Mouse (Mus musculus) brain, adult 2 months (tissue): ENCODE data around the gene Rpl27.
"Not testable (repeated sequence)": the region's sequence is repeated elsewhere in the genome, so short reads cannot be mapped to it uniquely, and the experiment has no call there.

Experiments used
- DNase-seq: peaks from one replicate; pipeline ENCODE4 v3.0.0; 2011; ENCODE audit warnings: low read depth, low spot score

The Rpl27 gene

DNA sequence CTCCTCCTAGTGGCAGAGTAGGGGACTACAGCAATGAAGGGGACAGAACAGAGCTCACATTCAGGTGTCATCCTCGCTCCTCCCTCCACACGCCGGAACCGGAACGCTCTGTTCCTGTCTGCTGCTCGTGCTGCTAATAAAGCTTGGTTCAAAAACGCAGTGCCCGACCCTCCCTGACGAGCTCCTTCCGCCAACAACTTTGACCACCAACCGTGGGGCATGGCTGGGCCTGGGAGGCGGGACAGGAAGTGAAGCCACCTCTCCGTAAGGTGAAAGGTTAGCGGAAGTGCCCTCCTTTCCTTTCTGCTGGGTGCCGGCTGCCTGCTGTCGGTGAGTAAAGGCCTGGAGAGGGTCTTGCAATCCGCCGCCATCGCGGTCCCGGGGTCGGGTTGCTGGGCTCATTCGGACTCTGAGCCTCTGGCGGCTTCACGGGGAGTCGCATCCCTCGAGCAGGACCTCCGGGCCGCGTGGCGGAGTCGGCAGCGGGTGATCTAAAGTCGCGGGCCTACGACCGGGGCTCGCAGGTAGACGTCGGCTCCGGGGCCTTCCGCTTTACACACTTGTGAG, at the start of gene Rpl27:
Rpl27 (plus strand) TSS at position 172 of the 567 bp plus-strand sequence.
- DNase-seq: peak; percentile 100

DNA sequence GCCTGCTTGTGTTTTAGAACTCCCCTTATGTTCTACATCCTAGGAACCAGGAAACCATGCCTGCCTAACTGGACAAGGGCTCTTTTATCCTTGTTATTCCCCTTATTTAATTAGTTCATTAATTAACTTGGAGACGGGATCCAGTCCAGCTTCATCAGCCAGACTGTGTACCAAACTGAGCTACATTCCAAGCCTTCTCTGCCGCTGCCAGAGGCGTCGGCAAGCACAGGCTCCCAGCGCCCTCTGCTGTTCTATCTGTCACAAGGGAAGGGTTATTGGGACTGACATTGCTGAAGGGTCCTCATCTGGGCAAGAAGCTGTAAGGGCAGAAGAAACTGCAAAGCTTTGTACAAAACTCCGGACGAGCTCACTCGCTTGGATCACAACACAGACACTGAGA, 47.0 kb upstream of the Rpl27 start:
- peak; percentile 76 for DNase-seq

DNA sequence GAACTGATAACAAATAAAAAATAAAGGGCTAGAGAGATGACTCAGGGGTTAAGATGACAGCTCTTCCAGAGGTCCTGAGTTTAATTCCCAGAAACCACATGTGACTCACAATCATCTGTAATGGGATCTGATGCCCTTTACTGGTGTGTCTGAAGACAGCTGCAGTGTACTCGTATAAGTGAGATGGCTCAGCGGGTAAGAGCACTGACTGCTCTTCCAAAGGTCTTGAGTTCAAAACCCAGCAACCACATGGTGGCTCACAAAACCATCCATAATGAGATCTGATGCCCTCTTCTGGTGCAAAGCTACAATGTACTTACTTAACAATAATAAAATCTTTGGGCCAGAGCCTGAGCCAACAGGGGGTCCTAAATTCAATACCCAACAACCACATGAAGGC, 26.8 kb upstream of the Rpl27 start:
- no peak for DNase-seq

DNA sequence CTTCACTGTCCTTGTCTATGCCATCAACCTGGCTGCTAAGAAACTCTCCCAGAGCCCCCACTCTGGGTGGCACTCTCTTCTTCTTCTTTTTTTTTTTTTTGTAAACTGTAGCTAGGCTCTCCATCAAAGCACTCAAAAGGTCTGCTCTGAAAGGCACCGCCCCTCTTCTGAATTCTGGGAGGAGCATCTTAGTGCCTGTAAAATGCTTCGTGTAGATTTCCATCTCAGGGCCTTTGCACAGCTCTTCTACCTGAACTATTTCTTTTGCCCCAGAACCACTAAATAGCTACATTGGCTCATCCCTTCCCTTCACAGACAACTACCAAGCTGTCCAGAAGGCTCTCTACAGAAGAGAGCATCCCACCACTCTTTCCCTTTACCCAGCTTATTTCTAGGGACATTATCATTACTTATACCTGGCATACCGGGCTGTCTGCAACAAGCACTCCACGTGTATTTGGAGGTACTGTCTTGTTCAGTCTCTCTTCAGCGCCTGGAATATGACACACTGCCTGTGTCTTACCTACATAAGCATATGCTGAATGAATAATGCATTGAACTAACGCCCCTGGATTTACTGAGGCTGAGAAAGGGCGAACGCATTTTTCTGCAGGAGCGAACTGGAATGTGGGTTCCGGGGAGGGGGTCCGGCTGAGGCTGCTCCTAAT, 25.5 kb upstream of the Rpl27 start:
- DNase-seq: peak; percentile 37

DNA sequence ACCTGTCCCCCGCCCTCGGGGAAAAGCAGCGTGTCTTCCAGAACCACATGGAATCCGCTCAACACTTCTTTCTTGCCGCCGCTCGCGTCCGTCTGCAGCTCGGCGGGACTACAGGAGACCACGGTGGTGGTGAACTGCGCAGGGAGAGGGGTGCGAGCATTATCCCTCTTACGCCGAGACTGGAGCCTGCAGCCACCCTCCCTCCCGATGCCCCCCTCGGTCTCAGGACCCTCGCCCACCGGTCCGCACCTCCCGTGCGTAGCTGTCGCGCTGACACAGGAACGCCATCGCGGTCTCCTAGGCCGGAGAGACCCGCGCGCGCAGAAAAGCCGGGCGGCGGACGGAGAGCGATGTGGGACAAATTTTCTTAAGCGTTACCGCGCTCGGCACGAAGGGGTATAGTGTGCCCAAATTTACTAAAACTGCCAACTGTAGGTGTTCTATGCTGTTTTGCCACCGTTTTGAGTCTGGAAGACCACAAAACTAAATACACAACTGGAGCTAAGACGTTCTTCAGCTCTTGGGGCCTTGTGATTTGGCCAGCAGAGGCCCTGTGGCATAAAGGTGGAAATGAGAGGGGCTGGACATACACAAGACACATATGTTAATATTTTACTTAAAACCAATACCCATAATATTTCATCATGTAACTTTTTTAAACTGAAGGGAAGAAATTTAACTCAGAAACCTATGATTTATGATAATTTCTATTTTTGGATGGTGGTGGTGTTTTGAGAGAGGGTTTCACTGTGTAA, 24.8 kb upstream of the Rpl27 start, which contains the start of gene Aarsd1:
Aarsd1 (minus strand) TSS at position 515 of the 755 bp plus-strand sequence.
- peak; percentile 96 for DNase-seq

DNA sequence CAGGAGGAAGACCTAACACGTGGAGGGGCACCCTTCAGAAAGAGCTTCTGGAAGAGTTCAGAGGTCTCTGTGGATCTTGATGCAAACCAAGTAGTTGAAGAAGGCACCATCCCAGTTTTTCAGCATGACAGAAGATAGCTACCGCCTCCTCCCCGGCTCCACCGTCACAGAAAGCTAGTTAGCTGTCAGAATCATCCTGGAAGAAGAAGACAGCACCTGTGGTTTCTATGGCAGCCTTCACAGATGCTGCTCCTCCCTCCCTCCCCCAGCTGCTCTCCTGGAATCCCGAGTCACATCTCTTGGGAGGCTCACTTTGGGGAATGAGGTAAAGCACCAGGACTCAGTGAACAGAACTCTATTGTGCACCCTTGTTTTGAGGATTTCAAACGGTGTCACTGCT, 23.1 kb upstream of the Rpl27 start:
- DNase-seq: peak; percentile 85

DNA sequence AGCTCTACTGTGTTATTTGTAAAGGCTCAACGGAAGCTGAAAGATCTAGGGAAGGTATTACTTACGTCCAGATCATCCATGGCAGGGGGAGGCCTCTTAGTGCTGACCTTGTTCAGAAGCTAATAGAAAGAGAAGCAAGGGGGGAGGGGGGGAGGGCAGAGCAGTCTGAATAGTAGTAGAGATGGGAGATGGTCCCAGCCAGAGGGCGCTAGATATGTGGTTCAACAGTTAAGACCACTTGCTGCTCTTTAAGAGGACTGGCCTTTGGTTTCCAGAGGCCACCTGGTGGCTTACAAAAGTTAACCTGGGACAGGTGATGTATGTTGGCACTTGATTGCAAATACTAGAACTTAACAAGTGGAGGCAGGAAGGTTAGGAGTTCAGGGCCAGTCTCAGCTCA, 22.5 kb upstream of the Rpl27 start:
- peak; percentile 30 for DNase-seq

DNA sequence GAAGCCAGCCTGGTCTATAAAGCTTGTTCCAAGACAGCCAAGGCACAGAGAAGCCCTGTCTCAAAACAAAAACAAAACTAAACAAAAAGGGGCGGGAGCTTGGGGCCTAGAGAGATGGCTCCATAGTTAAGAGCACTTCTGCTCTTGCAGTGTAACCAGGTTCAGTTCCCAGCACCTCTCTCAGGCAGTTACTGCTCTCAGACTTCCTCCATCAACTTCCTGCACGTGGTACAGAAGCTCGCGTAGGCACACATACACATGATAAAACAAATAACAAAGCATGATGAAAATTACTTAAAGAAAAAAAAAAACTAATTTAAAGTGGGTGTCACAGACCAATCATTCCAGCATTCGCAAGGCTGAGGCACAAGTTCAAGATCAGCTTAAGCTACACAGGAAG, 21.9 kb upstream of the Rpl27 start:
- no peak for DNase-seq

DNA sequence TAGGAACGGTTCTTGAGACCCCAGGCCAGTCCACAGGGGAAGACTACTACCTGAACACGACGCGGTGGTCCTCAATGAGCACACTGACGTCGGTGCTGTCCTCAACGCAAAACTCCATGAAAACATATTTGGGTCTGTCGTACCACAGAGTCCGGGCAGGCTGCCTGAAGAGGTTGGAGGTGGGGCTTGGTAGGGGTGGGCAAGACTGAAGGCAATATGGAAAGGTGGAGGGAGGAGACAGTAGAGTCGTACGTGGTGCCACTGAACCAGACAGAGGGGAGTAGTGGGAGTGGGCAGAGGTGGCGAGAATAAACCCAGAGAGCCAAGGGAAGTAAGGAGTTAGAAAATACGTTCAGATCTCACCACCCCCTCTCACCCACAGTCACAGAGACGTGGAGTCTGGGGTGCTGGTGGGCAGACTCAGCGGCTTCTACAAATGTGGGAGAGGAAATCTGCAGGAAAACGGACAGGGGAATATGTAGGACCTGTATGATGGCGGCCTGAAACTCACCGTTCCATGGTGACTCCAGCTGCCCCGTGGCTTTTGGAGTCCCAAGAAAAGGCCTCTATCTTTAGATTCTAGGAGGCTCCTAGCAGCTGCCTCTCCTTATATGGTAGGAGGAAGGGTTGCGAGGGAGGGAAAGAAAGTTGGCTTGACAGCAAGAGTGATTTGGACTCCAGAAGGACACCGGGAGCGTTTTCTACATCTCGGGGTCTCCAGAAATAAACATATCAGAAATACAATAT, 17.8 kb upstream of the Rpl27 start, which contains the start of gene Gm27029:
Gm27029 (minus strand) TSS at position 692 of the 747 bp plus-strand sequence.
- no peak for DNase-seq

DNA sequence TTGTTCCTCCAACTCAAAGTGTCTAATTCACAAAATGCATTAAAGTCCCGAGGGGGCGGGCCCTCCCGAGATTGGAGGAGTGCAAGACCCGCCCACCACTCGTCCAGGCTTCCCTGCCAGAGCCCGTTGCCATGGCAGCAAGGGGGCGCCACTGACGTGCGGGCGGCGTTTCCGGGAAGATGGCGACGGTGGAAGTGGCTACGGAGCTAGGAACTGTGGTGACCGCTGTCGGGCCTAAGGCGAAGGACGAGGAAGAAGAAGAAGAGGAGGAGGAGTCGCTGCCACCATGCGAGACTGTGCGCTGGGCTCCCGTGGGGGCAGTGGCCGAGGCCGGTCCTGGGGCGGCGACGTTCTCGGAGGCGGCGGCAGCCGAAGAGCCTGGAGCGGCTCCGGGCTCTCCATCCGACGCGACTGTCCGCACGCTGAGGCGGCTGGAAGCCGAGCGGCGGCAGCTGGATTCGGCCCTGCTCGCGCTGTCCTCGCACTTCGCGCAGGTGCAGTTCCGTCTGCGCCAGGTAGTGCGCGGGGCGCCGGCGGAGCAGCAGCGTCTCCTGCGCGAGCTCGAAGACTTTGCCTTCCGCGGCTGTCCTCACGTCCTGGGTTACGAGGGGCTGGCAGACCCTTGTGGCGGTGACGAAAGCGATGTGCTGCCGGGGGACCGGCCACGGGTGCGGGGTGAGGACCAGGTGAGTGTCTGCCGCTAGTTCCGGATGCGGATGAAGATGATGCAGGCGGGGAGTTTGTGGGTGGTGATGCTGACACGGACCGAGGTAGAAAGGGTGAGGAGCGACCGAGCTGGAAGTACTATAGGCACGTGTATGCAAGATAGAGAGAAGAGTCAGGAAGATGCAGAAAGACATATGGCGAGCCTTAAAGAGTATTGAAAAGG, 16.9 kb upstream of the Rpl27 start, which contains the start of the genes Rundc1 and Ptges3l:
Rundc1 (plus strand) TSS at position 161 of the 889 bp plus-strand sequence.
Ptges3l (minus strand) TSS at position 409 of the 889 bp plus-strand sequence.
- peak; percentile 98 for DNase-seq

DNA sequence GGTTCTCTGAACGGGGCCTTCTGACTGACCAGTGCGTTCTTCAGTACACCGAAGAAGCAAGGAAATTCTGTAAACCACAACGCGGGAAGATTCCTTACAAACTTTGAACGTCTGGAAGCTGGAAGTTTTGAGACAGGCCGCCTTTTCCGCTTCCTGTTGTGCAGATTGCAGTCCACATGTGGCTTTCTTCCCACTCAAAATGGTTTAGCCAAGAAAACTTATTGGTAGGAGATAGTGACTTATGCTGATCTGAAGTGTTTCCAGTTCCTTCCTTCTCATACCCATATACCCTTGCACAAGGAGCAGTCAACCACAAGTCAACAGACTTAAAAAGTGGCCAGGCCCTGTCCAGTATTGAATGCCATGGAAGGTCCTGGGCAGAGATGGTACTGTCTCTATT, 15.9 kb upstream of the Rpl27 start:
- DNase-seq: peak; percentile 29

DNA sequence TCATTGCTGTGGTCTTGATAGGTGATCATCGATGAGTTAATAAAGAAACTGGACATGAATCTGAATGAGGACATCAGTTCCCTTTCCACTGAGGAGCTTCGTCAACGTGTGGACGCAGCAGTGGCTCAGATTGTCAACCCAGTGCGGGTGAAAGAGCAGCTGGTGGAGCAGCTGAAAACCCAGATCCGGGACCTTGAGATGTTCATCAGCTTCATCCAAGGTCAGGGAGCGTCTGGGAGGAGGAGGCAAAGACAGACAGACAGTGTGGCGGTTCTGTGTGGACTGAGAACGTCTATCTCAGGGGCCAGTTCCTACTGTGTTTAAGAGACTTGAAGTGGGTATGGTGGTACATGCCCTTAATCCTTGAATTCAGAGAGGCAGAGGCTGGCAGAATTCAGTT, 10.8 kb upstream of the Rpl27 start:
- DNase-seq: no peak

DNA sequence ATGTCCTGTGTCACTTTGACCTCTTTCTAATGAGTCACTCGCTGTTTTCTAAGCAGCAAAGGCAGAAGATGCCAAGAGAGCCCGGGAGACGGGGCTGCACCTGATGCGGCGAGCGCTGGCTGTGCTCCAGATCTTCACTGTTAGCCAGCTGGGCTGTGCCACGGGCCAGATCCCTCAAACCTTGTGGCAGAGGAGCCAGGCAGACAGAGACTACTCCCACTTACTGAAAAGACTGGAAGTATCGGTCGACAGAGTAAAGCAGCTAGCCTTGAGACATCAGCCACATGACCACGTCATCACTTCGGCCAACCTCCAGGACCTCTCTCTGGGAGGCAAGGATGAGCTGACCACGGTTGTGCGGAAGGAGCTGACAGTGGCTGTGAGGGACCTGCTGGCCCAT, 8.7 kb upstream of the Rpl27 start:
- DNase-seq: peak; percentile 70

DNA sequence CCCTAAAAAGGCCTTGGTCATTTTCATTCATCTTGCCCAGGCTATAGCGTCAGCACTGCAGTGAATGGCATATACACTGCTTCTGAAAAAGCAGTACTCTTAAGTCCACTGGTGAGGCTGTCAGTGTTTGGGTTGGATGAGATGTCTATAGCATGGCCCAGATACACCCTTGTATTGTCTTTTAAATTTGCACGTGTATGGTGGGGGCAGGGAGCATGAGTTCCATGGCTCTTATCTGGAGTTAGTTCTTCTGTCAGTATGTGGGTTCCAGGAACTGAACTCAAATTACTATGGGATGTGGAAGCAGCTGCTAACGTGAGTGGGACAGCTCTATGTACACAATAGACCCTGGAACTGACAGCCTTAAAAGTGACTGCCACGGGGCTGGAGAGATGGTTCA, 6.3 kb upstream of the Rpl27 start:
- DNase-seq: no peak

DNA sequence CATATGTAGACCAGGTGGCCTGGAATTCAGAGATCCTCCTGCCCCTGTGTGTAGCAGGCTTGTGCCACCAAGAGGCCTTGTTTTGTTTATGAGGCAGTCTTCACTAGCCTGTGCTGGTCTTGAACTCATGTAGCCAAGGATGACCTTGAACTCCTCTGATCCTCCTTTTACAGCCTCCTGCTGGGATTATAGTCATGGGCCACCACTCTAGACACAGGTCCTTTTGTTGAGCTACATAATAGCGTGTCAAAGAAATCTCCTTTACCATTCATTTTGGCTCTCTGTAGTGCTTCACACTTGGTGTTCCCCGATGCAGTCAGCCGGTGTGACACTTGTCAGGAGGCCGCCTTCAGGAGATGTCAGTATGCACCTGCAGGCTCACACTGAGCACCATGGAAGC, 5.2 kb upstream of the Rpl27 start:
- DNase-seq: no peak

DNA sequence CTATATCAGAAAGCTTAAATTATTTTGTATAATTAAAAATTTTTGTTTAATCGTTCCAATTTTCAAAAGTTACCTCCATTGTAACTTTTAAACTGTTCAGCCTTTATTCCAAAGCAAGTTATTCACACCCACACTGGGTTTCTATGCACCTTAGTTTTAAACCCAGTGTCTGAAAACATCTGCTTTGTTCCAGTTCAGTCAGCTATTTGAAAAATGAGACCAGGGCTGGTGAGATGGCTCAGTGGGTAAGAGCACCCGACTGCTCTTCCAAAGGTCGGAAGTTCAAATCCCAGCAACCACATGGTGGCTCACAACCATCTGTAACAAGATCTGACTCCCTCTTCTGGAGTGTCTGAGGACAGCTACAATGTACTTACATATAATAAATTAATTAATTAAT, 4.1 kb upstream of the Rpl27 start:
- DNase-seq: not testable (repeated sequence)

DNA sequence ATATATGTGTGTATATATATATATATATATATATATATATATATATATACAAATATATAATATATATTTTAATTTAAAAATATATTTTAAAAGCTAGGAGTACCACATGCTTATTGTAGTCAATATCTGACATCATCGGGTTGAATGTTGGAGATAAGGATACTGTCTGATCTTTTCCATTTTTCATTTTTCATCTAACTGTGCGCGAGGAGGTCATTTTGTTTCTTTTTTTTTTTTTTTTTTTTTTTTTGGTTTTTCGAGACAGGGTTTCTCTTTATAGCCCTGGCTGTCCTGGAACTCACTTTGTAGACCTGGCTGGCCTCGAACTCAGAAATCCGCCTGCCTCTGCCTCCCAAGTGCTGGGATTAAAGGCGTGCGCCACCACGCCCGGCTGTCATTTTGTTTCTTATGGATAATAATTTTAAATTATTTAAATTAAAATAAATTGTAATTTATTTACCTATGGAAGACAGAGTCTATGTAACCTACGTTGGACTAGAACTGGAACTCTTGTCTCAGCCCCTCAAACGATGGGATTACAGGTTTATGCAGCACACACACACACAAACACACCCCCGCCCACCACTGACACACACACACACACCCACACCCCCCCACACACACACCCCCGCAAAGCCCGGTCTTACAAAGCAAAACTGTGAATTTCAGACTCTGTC, 510 bp upstream of the Rpl27 start:
- not testable (repeated sequence) for DNase-seq

DNA sequence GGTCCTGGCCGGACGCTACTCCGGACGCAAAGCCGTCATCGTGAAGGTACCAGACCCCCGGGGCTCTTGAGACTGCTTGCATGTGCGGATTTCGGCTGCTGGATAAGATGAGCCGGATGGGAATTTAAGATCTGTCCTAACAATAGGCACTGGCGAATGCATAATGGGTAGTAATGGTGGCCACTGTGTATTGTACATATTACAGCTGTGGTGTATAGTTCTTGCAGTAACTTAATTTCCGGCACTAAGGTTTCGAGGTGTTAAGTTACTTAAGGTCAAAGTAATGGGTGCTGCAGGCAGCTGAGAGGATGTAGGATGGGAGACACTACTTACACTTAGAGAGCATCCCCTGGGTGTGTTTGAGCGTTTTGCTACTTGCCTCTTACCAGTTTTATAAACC, 662 bp downstream of the Rpl27 start:
- DNase-seq: no peak

DNA sequence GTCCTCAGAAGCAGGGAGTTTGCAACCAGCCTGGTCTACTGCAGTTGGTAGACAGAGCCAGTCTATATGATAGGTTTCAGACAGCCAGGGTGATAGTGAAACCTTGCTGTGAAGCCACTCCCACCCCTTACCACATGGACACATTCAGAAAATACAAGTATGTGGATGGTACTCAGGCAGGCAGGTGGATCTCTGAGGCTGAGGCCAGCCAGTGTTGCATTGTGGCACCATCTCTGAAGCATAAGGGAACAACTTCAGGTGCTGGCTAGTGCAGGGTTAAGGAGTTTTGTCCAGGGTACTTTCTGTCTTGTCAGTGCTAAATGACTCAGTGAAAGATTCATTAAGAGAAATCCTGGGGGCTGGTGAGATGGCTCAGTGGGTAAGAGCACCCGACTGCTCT, 4.2 kb downstream of the Rpl27 start:
- no peak for DNase-seq

DNA sequence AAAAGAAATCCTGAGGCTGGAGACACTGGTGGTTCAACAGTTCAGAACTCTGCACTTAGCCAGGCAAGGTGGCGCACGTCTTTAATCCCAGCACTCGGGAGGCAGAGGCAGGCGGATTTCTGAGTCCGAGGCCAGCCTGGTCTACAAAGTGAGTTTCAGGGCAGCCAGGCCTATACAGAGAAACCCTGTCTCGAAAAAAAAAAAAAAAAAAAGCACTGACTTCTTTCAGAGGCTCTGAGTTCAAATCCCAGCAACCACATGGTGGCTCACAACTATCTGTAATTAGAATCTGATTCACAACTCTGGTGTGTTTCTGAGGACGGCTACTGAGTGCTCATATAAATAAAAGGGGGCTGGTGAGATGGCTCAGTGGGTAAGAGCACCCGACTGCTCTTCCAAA, 4.8 kb downstream of the Rpl27 start:
- not testable (repeated sequence) for DNase-seq
